Mouse (Mus musculus): Measurements from ENCODE around the gene Galnt4.

- TF ChIP-seq CTCF (IDR thresholded peaks at IDR 0.05; ENCODE audit: extremely low read depth, insufficient read depth, low read length): peak; percentile 91
- TF ChIP-seq POLR2A (IDR thresholded peaks at IDR 0.05; ENCODE audit: extremely low read depth, insufficient read depth, low read length): no peak
Observed at GRCm38 (mm10) chr10:99084397-99085239, 23.3 kb upstream of the Galnt4 start.
